Mouse (Mus musculus) cerebellum, adult 2 months (tissue): ENCODE measurements around the gene Lmod3.

Source experiments
- CTCF ChIP-seq: fragments of 200-500 bp; IDR thresholded peaks from 2 replicates; pipeline ENCODE4 v1.5.1; 2011; ENCODE audit warnings: low read depth, mild to moderate bottlenecking, control low read depth, low read length, moderate library complexity, borderline replicate concordance; ENCODE audit not compliant: insufficient read depth
- POLR2A ChIP-seq: fragments of 200-500 bp; IDR thresholded peaks from 2 replicates; pipeline ENCODE4 v1.6.1; 2011; ENCODE audit warnings: low read length, control low read depth, borderline replicate concordance; ENCODE audit not compliant: insufficient read depth

- no peak for TF ChIP-seq CTCF
- TF ChIP-seq POLR2A: no peak
Measured at GRCm38 (mm10) chr6:97275760-97276159, 23.2 kb upstream of the Lmod3 start.
